Mouse (Mus musculus): ENCODE data around the gene Lrmda.

Lrmda gene

DNA sequence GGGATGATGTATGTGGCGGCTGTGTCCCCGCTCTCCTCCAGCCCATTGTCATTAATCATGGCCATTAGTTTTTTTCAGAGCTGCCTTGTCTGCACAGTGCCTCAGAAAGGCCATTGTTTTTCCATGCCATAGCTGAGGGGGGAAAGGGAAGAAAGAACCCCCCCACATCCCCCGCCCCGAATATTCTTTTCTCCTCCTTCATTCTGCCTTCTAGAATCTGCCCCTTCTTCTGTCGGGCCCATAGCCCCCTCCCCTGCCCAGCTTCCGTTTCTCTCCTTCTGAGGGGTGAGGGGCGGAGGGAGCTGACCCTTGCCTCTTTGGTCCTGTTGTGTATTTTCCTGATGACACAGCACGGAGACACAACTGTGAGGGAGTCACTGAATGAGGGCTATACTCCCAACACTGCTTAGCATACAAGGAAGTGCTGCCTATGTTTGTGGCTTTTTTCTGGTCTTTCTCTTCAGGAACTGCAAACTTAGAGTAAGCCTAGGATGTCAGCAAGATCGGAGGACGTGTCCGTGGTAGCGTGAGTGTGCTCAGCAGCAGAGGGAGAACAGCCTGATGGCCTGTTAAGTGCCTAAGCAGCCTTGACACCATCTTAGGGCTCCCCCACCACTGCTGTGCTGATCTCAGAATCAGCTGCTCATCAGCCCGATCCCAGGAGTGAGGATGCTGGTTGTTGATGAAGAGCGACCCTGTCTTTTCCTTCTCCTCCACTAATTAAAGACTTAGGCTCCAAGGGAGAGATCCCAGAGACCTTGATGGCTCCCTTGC lies 149.5 kb downstream of the Lrmda start:
- in situ Hi-C loops (cut with MboI; ENCODE audit: low pct_unique_long_range_greater_than_20kb in 1 of 2, low sequenced_read_pairs in 2 of 2, unreplicated experiment in 1 of 2), result no loop called here

DNA sequence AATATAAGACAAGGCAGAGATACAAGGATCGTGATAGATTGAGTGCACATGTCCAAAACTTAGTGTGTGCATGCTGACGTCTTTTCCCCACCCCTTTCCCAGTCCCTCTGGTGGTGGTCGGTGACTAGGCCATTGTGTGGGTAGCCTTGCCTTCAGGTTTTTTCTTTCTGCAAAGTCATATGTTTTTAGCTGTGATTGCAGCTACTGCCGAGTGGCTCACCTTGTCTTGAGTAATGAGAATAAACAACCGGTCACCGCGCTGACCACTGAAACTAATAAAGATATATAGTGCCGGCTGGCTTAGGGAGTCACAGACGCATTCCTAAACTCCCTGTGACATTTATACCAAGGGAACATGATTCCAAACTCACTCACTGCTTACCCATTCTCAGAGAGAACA lies 155.2 kb downstream of the Lrmda start:
- in situ Hi-C loops (cut with MboI; ENCODE audit: low pct_unique_long_range_greater_than_20kb in 1 of 2, low sequenced_read_pairs in 2 of 2, unreplicated experiment in 1 of 2), result no loop called here

DNA sequence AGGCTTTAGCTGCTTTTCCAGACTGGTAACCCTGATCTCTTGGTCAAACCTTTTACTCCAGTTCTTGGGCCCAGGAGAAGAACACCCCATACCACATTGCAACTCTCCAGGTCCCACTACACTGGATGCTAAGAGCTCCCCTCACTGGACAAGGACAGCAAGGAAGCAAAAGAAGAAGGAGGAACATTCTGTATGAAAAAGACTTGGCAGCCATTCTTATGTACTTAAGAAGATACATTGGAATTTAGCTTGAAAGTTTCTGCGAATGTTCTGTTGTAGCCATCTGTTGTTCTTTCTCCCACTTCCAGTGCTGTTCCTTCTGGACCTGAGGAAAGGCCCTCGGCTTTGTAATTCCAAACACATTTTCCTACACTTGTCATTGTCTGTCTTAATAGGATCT lies 160.2 kb downstream of the Lrmda start:
- in situ Hi-C loops (cut with MboI; ENCODE audit: low pct_unique_long_range_greater_than_20kb in 1 of 2, low sequenced_read_pairs in 2 of 2, unreplicated experiment in 1 of 2), result no loop called here

DNA sequence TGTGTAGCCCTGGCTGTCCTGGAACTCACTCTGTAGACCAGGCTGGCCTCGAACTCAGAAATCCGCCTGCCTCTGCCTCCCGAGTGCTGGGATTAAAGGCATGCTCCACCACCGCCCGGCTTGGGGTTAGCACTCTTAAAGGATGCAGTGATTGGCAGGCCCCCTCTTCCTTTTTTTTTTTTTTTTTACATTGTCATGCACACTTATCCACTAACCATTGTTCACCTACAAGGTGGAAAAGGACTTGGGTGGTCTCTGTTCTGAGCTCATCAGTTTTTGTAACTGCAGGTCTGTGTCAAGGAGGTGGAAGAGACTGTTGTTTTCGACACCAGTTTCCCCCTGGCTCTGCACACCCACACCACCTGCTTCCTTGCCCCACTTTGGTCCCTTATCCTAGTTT lies 162.0 kb downstream of the Lrmda start:
- in situ Hi-C loops (cut with MboI; ENCODE audit: low pct_unique_long_range_greater_than_20kb in 1 of 2, low sequenced_read_pairs in 2 of 2, unreplicated experiment in 1 of 2), result no loop called here

DNA sequence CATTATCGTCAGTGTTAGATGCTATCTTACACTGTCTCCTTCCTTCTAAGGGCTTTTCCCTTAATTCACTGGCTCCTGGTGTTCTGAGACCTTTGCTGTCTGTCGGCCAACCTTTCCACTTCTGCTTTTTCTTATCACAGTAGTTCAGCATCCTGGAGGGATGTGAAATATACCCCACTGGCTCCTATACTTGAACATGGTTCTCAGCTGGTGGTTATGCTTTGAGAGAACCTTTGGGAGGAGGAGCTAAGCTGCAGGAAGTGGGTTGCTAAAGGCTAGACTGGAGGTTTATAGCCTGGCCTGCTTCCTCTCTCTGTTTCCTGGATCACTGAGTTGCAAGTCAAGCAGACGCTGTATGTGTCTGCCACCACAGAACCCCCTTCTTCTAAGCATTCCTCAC lies 163.7 kb downstream of the Lrmda start:
- in situ Hi-C loops (cut with MboI; ENCODE audit: low pct_unique_long_range_greater_than_20kb in 1 of 2, low sequenced_read_pairs in 2 of 2, unreplicated experiment in 1 of 2), result no loop called here

DNA sequence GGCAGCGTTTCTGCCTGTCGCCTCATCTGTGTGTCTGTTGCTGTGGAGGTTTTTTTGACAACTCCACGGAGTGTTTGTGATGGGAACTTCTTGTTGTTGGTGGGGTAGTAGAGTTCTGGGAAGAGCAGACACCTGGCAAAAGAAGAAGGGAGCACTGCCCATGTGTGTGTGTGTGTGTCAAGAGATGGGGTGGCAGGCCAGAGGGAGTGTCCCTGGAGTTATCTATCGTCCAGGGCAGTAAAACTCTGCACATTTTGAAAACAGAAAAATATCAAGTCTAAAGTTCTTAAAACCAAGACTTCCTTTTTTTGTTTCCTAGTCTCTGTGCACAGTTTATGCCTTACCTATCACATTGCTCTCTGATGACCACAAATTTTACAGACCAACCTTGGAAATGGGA lies 165.9 kb downstream of the Lrmda start:
- in situ Hi-C loops (cut with MboI; ENCODE audit: low pct_unique_long_range_greater_than_20kb in 1 of 2, low sequenced_read_pairs in 2 of 2, unreplicated experiment in 1 of 2), result no loop called here

DNA sequence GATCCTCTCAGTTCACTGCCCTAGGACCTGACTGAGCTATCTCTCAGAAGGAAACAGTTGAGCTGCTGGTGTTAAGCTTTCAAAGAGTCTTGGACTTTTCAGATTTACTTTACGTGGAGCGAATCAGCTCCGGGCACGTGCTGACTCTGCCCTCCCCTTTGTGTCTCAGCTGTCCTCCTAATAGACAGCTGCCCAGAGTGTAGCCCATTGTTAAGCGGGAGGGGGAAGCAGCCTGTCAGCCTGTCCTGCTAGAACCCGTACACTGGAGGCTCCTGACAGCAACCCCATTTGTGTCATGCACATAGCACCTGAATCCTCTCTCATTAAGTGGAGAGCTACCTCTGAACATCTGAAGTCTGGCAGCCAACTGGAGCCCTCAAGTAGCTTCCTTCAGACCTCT lies 170.6 kb downstream of the Lrmda start:
- in situ Hi-C loops (cut with MboI; ENCODE audit: low pct_unique_long_range_greater_than_20kb in 1 of 2, low sequenced_read_pairs in 2 of 2, unreplicated experiment in 1 of 2), result loop anchor here in 1 of 2 experiments (10.0 kb wide), 1 partner anchor 45 kb away; no protein-coding TSS in a partner anchor

DNA sequence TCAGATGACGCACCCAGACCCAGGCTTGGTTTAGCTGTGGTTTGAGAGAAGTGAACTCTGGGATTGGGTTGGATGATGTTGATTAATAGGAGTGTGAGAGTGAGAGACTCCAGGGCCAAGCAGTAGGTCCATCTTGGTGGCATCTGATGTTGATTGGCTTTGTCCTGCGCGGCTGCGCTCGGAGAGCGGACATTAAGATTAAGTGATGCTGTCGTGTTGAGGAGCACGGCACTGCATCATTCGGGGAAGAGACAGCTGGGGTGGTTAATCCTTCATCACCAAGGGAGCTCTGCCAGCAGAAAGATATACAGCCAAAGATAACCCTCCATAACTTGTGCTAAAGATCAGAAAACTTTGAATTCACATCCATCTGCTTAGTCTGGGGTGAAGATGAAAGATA lies 172.7 kb downstream of the Lrmda start:
- in situ Hi-C loops (cut with MboI; ENCODE audit: low pct_unique_long_range_greater_than_20kb in 1 of 2, low sequenced_read_pairs in 2 of 2, unreplicated experiment in 1 of 2), result loop anchor here in 1 of 2 experiments (10.0 kb wide), 1 partner anchor 47 kb away; no protein-coding TSS in a partner anchor

DNA sequence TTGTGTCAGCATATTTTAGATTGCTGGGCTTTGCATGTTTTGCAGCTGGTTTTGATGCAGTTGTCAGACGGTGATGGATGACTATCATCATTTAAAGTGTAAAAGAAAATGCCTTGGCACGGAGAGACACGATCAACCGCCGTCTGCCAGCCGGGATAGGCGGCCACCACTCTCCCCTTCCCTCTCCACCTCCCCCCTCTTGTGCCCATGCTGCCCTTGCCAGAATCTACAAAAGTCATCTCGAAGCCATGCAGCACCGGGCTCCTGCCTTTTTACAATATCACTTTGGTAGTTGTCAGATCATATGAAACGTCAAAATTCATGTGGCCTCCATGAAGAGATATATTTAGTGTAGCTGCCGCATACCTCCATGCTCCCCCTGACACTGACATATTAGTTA lies 178.5 kb downstream of the Lrmda start:
- in situ Hi-C loops (cut with MboI; ENCODE audit: low pct_unique_long_range_greater_than_20kb in 1 of 2, low sequenced_read_pairs in 2 of 2, unreplicated experiment in 1 of 2), result loop anchor here in 1 of 2 experiments (10.0 kb wide), 1 partner anchor 53 kb away; no protein-coding TSS in a partner anchor

DNA sequence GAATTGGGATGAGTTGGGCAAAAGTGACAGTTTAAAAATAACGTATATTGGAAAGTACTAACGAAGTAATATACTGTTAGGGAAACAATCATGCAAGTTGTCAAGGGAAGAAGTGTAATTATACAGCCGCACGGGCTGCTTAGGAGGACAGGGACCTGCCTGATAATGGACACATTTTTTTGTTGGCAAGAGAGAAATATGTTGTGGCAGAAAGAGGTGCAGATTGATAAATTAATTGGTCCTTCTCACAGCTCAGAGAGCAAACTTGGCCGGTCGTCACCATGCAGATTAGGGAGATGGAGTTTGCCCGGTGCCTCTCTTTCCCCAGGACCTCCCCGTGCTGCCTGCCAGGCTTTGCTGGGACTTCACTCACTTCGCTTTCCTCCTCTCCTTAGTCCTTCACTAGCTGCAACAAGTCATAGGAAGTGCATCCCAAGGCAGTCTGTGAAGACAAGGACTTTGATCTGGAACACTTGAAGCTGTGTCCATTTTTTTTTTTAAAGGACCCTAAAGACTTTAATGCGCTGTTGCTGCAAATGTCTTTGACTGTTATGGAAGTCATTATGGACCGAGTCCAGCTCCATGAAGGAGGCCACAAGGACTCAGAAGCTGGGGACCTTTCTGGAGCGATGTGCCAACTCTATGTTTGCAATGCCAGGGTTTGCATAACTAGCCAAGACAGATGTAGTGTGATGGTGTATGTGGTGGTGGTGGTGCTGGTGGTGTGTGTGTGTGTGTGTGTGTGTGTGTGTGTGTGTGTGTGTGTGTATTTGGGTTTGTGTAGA lies 179.3 kb downstream of the Lrmda start:
- in situ Hi-C loops (cut with MboI; ENCODE audit: low pct_unique_long_range_greater_than_20kb in 1 of 2, low sequenced_read_pairs in 2 of 2, unreplicated experiment in 1 of 2), result loop anchor here in 1 of 2 experiments (10.0 kb wide), 1 partner anchor 54 kb away; no protein-coding TSS in a partner anchor

DNA sequence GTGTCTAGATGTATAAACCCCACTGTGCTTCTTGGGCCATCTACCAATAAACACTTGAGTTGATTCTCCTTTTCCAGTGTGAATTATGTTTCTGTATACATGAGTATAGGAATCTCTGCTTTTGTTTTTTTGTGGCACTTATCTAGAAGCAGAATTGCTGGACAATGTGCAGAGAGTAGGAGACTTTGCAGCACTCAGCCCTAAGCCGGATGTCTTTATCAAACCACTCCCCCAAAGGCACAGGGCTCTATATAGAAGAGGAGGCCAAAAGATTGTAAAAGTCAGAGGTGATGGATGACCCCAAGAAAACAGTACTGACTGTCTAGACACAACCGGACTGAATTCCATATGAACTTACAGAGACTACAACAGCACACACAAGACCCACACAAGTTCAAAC lies 182.2 kb downstream of the Lrmda start:
- in situ Hi-C loops (cut with MboI; ENCODE audit: low pct_unique_long_range_greater_than_20kb in 1 of 2, low sequenced_read_pairs in 2 of 2, unreplicated experiment in 1 of 2), result no loop called here

DNA sequence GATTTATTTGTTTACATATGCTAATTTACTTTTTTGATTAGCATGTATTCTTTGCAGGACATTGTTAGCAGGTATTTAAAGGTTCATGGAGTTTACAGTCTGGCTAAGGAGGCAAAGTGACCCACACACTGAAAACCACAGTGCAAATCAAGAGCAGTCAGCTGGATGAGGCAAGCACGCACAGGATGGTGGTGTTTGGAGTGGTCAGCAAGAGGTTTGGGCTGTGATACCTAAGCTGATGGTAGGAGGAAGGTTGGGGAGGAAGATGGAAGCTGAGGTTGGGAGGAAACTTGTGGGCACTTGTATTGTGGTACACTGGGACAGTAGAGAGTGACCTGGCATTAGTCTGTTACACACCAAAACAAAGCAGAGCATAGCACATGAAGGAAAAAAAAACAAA lies 191.1 kb downstream of the Lrmda start:
- in situ Hi-C loops (cut with MboI; ENCODE audit: low pct_unique_long_range_greater_than_20kb in 1 of 2, low sequenced_read_pairs in 2 of 2, unreplicated experiment in 1 of 2), result no loop called here

DNA sequence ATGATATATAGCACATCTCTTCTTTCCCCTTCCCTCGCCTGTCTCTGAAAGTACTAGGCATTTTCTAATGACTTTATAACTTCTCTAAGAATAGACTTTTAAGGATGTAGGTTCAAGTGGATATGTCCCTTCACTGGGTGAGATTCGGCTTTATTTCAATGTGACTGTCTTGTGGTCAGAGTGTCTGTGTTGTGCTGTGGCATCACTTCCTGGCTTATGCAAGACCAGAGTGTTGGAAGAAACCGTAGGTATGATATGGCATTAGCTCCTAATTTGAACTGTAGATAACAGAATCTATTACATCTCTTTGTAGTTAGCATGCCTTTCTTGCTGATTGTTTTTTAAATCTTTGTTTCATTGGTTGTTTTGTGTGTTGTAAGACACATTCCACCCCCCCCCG lies 198.7 kb downstream of the Lrmda start:
- in situ Hi-C loops (cut with MboI; ENCODE audit: low pct_unique_long_range_greater_than_20kb in 1 of 2, low sequenced_read_pairs in 2 of 2, unreplicated experiment in 1 of 2), result no loop called here

DNA sequence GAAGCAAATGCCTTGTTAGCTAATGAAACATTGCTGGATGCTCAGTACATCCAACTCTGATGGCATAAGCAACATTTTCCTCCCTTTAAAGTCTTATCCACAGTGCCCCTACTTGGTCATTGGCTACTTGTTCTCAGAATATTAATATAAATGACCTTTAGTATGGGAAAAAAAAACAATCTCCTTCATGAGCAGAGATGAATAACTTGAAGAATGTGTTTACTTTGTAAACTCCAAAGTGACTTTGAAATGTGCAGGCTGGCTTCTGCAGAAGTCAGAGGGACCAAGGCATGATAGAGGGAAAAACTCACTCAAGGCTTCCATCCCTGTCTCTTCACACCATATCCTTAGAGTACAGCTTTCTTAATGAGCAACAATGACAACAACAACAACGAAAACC lies 202.5 kb downstream of the Lrmda start:
- in situ Hi-C loops (cut with MboI; ENCODE audit: low pct_unique_long_range_greater_than_20kb in 1 of 2, low sequenced_read_pairs in 2 of 2, unreplicated experiment in 1 of 2), result no loop called here

DNA sequence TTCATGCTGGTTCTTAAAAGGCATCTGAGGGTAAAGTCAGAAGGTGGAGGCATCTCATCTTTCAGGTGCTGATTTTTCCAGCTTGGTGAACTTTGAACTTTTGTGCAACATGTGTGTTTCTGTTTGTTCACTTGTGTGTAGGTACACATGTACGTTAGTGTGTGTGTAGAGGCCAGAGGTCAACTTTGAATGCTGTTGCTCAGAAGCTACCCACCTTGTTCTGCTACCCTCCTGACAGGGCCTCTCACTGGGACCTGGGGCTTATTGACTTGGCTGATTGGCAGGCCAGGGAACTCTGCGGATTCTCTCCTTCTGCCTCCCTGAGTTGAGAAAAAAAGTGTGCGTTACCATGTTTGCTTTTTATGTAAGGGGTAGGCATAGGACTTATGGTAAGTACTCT lies 203.1 kb downstream of the Lrmda start:
- in situ Hi-C loops (cut with MboI; ENCODE audit: low pct_unique_long_range_greater_than_20kb in 1 of 2, low sequenced_read_pairs in 2 of 2, unreplicated experiment in 1 of 2), result no loop called here

DNA sequence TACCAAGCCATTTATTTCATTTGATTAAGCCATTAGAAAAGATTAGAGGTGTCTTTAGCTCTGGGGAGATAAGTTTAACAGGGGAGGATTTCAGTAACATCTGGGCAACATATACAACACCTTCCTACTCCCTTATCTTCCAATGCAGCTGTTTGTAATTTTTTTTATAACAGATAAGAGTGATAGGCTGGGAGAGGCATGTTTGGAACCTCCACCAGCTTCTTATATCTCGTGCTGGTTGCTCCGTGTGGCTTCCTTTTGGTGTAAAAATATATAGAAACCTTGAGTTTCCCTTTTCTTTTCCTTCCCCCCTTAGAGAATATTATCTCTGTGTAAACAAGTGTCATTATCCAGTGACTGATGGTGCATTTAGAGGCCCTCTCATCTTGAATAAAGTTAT lies 206.7 kb downstream of the Lrmda start:
- in situ Hi-C loops (cut with MboI; ENCODE audit: low pct_unique_long_range_greater_than_20kb in 1 of 2, low sequenced_read_pairs in 2 of 2, unreplicated experiment in 1 of 2), result no loop called here

DNA sequence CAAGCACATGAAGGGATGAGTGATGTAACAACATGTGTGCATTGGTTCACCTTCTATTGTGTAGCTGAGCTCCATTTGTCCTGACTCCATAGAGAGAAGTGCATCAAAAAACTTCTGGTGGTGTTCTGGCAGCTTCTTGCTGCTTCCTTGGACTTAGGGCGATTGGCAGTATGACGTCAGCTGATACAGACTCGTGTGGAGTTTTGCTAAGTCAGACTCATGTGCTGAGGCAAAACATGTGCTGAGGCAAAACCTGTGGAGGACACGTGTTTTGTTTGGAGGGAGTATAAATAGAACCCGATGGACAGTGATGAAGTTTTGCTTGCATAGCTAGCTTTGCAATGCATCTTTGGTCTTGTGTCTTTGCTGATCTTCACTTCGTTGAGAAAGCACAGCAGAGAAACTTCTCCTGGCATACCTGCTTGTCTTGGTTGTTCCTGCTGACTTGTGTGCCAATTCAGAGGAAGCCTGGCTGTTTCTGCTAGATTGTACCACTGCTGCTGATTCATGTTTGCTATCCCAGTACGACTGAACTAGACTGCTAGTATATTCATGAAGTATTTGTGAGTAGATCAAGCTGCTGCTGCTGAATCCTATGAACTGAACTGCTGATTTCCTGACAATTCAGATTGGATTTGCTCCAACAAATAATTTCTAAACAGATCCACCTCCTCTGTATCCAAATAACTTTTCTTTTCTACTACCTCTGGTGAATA lies 208.9 kb downstream of the Lrmda start:
- in situ Hi-C loops (cut with MboI; ENCODE audit: low pct_unique_long_range_greater_than_20kb in 1 of 2, low sequenced_read_pairs in 2 of 2, unreplicated experiment in 1 of 2), result no loop called here

DNA sequence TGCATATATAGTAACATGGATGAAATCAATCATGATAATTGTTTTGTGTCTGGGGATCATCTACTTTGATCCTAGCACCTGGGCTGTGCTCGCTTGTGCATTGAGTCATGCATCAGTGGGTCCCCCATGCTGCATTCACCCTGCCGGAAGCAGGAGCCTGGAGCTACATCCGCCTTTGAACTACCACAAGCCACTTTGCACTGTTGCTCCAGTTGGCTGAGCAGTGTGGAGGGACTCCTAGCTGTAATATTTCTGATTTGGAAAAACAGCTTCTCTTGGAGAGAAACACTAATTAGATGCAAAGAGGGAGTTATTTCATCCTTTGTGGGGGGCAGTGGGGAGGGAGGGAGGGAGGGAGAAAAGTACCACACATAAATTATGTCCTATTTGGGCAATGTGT lies 220.8 kb downstream of the Lrmda start:
- in situ Hi-C loops (cut with MboI; ENCODE audit: low pct_unique_long_range_greater_than_20kb in 1 of 2, low sequenced_read_pairs in 2 of 2, unreplicated experiment in 1 of 2), result no loop called here

DNA sequence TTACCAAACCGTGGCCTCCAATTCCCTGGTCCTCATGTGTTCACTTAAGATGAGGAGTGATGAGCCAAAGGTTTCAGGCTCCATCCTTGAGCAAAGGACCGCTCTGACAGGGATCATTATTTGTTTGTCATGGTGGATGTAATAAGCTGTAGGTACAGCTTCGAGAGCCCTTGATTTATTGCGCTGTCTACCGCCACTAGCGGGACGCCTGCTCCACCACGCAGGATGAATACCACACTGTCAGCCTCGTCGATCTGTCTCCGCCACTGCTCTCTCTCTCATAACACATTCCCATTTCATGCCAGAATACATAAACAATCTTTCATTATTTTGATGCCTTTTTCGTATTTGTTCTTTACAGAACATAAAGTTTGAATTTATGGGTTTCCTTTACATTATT lies 235.9 kb downstream of the Lrmda start:
- in situ Hi-C loops (cut with MboI; ENCODE audit: low pct_unique_long_range_greater_than_20kb in 1 of 2, low sequenced_read_pairs in 2 of 2, unreplicated experiment in 1 of 2), result no loop called here
